Mouse (Mus musculus) ovary, adult 18-20 months (tissue): ENCODE results near the gene Smad1.

ENCODE experiments used
- DNase-seq: peaks from one replicate; pipeline ENCODE4 v3.0.0; 2022; ENCODE audit warnings: low spot score, mixed read lengths

Gene Smad1

DNA sequence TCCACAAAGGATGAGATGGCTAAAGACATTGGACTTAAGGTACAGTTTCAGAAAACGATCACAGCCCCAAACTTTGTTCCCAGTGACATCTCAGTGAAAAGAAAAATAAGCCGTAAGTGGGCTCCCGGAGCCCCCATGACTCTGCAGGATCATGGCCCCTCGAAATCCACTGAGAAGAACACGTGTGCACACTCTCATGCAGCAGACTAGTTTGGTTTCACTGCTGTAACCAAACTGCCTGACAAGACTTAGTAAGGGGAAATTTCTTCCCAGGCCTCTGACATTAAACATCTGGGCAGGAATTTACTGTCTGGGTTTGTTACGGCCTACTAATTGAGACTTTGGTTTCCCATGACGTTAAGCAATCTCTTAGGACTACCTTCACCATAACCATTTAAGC, 45.3 kb downstream of the Smad1 start:
- no peak for DNase-seq

- no peak for DNase-seq
These were observed 47.4 kb downstream of the Smad1 start for GRCm38 (mm10) chr8:79351916-79352315.

DNA sequence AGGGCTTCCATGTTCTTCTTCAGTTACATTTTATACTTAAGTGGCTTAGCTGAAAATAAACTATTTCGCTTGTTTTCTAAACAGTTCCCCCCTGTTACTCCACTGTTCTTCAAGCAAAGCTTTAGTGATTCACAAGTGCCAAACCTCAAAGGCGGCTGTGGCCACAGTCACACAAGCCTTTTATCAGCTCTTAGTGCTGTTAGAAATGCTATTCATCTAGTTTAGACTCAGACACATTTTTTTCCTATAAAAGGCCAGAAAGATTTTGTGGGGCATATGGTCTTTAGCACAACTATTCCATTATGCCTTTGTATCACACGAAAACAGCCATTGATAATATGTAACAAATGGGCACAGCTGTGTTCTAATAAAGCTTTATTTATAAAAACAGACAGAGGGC, 48.5 kb downstream of the Smad1 start:
- DNase-seq, result no peak

- peak; percentile 62 for DNase-seq
These were observed 49.2 kb downstream of the Smad1 start for GRCm38 (mm10) chr8:79350094-79350593.

- DNase-seq, result no peak
These were observed 52.9 kb downstream of the Smad1 start for GRCm38 (mm10) chr8:79346414-79346813.

DNA sequence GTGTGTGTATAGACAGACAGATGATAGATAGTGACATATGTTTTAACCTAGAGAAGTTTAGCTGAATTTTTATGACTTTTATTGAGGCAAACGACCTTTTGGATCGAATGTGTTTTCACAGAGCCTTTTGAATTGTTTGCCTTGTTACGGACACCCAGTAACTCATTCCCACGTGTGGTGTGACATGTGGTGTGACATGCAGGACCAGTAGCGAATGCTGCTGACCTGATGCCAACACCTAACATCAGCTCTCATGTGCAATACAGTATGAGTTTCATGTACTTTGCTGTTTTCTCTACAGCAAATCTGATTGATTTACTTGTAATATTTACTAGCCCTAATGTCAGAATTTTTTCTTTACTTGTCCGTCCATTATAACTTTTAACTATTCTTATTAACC, 53.5 kb downstream of the Smad1 start:
- DNase-seq, result no peak

GRCm38 (mm10) chr8:79341236-79341635, 58.1 kb downstream of the Smad1 start:
- no peak for DNase-seq

DNA sequence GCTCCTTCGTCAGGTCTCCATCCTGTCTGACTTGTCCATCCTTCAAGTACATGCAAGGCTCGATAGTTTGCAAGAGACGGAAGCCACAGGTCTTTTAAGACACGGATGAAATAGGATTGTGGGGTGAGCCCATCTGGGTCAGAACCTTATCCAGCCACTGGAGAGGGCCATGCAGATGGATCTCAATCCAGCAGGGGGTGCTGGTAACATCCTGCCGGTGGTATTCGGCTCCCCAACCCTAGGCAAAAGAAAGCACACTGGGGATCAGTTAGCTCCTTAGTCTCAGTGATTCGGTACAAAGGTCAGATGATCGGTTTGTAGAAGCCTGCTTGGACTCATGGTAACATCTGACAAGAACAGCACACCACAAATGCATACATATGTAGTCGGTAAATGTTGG, 59.8 kb downstream of the Smad1 start:
- no peak for DNase-seq

DNA sequence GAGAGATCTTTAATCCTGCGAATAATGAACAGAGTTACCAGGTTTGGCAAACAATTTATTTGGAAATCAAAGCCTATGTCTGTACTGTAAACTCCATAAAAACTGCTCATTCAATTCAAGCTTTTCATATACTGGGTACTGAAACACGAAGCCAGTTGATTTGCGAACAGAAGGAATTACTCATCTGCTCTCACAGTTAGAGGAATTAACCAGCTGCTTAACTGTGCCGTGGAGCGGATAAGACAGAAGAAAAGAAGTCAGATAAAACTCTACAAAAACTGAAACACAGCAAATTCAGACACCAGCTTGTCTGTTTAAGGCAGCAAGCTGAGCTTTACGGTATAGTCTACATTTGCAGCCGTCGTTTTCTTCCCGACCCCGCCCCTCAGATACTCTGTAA, 60.7 kb downstream of the Smad1 start:
- no peak for DNase-seq

- no peak for DNase-seq
These were observed 67.0 kb downstream of the Smad1 start for GRCm38 (mm10) chr8:79332109-79332900.

GRCm38 (mm10) chr8:79331571-79331970, 67.7 kb downstream of the Smad1 start:
- DNase-seq, result no peak

GRCm38 (mm10) chr8:79331017-79331416, 68.3 kb downstream of the Smad1 start:
- no peak for DNase-seq

GRCm38 (mm10) chr8:79329735-79330134, 69.6 kb downstream of the Smad1 start:
- no peak for DNase-seq

GRCm38 (mm10) chr8:79329182-79329581, 70.1 kb downstream of the Smad1 start:
- DNase-seq, result no peak

DNA sequence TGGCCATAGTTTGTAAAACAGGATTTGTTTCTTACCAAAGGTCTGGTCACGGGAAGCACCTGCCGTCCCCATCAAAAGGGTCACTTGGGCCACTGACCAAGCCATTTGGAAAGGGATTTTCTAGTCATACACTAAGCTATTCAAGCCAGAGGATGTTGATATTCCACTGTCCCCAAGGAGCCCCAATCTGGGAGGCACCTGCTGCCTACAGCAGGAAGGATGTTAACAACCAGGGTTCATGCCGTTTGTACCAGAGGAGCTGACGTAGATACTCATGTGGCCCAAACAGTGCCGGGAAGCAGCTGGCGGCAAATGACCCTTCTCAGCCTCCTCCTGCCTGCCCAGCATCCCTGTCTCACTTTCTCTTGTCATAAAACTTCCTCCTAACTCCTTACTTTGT, 73.8 kb downstream of the Smad1 start:
- no peak for DNase-seq

GRCm38 (mm10) chr8:79324928-79325327, 74.4 kb downstream of the Smad1 start:
- DNase-seq, result no peak

DNA sequence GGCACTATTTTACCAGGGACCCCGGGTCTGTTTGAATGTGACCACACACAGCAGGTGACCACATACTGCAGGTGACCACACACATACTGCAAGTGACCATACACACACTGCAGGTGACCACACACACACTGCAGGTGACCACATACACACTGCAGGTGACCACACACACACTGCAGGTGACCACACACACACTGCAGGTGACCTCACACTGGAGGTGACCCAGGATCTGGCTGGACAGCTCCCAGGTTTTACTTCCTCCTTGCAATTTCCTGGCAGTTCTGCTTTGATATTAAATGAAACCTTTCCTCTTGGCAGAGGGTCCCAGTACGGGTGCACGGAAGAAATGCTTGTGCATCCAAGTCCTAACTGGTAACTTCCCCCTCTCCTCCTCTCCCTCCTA, 75.3 kb downstream of the Smad1 start:
- DNase-seq, result no peak

- no peak for DNase-seq
These were observed 76.2 kb downstream of the Smad1 start for GRCm38 (mm10) chr8:79323121-79323520.

DNA sequence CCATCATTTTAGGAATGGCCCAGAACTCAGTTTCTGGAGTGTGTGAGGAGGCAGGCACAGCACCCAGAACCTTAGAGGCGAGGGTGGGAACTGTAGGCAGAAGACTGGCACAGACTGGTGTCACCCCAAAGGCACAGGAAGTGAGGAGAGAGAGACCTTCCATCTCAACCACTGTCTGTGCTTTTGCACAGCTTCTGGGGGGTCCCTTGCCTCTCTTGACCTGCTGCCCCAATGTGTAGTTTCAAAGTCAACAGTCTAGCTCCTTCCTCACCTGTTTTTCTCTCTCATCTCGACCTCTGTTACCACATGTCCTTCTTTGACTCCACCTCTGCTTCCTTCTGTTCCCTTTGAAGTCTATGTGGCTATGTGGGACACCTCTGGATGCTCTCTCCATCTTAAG, 88.5 kb downstream of the Smad1 start:
- DNase-seq, result no peak

- no peak for DNase-seq
These were observed 93.4 kb downstream of the Smad1 start for GRCm38 (mm10) chr8:79305941-79306340.

GRCm38 (mm10) chr8:79301548-79301947, 97.8 kb downstream of the Smad1 start:
- DNase-seq, result no peak

DNA sequence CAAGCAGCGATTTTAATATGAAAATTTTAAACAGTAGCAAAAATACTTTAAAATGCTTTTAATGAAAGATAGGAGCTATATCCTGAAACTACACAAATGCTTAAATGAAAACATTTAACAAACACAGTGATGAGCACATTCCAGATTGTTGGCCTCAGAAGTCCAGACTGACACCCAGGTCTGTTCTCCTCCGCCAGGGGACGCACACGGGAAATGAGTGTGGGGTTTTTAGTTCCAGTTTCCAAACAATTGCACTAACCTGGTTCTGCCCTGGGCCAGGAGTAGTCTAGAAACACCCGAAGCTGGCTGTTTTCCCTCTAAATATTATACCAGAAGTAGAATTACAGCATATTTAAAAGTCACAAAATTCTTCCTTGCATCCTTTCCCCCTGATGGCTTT, 99.6 kb downstream of the Smad1 start:
- DNase-seq, result no peak

- peak; percentile 34 for DNase-seq
These were observed 101.6 kb downstream of the Smad1 start for GRCm38 (mm10) chr8:79297763-79298162.
